Mouse (Mus musculus) retina, adult 2 months (tissue): Measurements from ENCODE around the gene Btrc.

Experiments
- DNase-seq: peaks from one replicate; pipeline ENCODE4 v3.0.0-alpha.2; 2012; ENCODE audit warnings: low read depth, low spot score

The Btrc gene

GRCm38 (mm10) chr19:45573033-45573432 is 209.5 kb downstream of the Btrc start:
- no peak for DNase-seq

- no peak for DNase-seq
These were observed 210.3 kb downstream of the Btrc start for GRCm38 (mm10) chr19:45573861-45574267.

DNA sequence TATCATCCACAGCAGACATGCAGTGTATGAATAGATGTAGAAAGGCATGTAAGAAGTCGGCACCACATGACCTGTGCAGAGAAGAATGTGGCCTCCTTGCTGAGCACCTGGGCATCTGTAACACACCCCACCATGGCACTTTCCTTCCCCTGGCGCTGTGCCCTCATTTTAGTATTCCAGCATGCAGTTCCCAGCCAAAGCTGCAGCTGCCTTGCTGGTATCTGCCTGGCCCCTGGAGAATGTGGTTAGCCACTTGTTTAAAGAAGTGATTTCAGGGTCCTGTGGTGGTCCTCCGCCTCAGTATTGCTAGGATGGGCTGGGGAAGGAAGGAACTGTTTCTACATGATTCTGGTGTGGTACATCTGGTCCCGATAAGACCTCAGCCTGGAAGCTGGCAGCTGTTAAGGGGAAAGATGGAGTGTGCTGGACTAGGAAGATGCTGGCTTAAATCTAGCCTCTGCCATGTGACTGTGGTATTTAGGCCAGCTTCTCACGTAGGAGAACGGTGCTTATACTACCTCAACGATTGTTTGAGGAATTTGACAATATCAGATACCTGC is 210.9 kb downstream of the Btrc start:
- DNase-seq, result no peak

- no peak for DNase-seq
These were observed 211.6 kb downstream of the Btrc start for GRCm38 (mm10) chr19:45574941-45575631.

- DNase-seq, result no peak
These were observed 212.1 kb downstream of the Btrc start for GRCm38 (mm10) chr19:45575632-45576001.

DNA sequence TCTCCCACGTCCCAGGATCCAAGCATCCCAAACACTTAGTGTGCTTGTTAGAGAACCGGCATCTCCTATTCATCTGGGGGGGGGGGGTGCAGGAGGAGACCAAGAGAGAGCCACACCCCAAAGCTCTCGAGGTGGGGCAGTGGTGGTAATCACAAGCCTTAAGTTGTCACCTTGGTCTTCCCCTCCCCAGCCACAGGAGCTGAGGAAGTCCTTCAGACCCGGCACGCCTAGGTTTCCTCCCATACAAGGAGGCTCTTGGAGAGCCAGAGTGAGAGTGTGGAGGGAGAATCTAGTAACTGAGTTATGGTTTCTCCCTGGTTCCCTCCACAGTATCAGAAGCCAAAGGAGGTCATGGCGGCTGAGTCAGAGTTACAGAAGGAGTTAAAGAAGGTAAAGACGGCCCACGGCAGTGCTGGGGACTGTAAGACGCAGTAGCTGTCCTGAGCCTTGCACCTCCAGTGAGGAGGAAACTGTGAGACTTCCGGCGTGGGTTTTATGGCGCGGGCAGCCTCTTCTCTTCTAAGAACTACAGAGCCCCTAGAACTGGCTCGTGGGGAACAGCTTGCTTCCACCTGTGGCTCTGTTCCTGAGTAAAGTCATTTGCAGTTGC is 213.7 kb downstream of the Btrc start:
- no peak for DNase-seq

DNA sequence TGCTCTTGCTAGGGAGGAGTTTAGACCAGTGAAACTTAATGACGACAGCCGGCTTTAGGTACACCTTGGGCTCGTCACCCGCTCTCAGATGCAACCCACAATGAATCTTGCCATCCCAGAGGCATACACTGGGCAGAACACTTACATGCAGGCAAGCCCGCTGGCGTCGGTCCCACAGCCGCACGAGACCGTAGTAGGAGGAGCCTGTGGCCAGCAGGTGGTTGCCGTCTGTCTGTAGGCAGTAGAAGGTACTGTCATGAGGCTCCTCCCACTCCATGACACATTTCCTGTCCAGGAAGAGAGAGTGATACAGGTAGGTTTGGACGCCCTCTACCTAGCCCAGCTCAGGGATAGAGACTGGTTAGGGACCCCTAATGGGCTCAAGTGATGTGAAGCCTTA is 215.4 kb downstream of the Btrc start:
- no peak for DNase-seq

DNA sequence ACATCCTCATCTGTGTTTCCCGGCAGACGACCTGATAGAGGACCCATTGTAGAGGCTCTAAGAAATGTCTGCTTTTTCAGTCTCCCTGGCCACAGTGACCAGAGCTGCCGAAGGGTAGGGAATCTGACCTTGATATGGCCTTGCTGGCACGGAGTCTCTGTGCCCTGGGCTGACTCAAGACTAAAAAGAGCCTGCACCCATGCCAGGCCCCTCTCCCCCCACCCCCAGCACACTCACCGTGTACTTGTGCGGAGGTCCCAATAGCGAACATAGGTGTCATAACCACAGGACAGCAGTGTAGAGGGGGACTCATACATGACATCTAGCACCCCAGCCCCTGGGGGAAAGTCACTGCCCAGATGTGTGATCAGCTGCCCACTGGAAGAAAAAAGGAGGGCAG is 215.9 kb downstream of the Btrc start:
- DNase-seq, result no peak
